Mouse (Mus musculus): Measurements from ENCODE around the gene Rnf220.

DNA sequence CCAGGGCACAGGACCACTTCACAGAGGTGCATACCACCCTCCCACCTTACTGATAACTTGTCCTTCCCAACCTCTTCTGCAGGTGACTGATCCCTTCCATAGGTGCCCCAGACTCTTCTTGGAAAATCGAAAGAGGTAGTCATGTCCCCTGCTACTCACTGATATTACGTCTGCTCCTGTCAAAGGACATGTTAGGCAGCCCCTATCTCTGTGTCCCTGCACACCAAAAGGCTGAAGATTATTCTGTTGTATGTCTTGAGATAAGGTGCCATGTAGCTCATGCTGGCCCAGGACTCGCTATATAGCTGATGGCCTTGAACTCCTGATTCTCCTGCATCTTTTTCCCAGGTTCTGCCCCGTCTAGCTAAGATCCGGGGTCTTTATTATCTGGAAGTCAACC lies 29.1 kb upstream of the Rnf220 start:
- TF ChIP-seq CTCF (IDR thresholded peaks at IDR 0.05): no peak
- TF ChIP-seq EP300 (IDR thresholded peaks at IDR 0.05): no peak

Data from lung, postnatal 0 days (tissue).